Mouse (Mus musculus): ENCODE measurements at regions not wholly inside any gene's neighbourhood (a gene's known extent, or its start where the extent isn't known, plus 50 kb on each side); places are given as distances from the start of the nearest gene placed in this dataset.

DNA sequence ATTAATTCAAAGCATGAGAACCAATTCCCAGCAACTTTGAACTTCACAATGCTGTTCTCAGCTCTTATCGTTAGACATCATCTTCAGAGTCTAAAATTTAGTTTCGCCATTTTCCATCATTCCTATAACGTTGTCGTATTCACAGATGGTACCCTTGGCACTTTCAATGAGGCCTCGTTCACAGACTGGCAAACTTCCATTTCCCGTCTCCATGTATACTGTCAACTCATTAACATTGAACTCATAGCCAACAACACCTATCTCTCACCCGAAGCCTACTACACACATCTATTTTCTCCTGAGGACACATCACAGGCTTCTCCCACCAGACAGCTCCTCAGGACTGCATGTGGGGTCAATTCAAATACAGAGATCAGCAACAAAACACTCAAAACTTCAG is 62.7 kb upstream of the Sh3bp4 start:
- Histone ChIP-seq H3K27me3 (replicated peaks; ENCODE audit: control insufficient read depth, insufficient read depth, low read length) (no peaks in the 10 kb centered on the region), H3K4me3 (ENCODE audit: low read length) (no peak overlapping the region), H3K4me2 (ENCODE audit: low read length) (no peak overlapping the region), H3K9ac (ENCODE audit: low read depth, low read length) (no peak overlapping the region), H3K27ac (ENCODE audit: low read depth, low read length) (no peak overlapping the region), H3K36me3 (ENCODE audit: control insufficient read depth, insufficient read depth, low read length) (no peaks in the 10 kb centered on the region), H3K9me3 (ENCODE audit: control insufficient read depth, low read length) (no peaks in the 10 kb centered on the region), H3K4me1 (ENCODE audit: control insufficient read depth, insufficient read depth, low read depth, low read length) (no peaks in the 10 kb centered on the region)
- WGBS: 87% methylated on average over 7 of the region's 7 CpGs
- ATAC-seq: no peak

DNA sequence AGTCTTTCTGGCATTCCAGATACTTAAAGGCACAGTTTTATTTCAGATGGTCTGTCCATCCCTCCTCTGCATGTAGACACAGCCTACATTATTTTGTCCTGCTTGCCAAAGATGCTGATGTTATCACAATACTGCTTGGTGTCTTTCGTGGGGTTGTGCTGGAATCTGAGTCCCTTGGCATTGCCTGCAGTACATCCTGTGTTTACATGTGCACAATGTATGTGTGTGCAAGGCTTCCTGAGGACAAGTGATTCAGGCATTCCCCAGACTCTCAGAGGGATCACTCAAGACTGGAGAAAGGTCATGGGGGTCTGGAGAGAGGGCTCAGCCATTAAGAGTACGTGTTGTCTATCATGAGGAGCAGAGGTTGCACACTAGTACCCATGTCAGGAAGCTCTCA is 60.0 kb upstream of the Sh3bp4 start:
- no peaks in the 10 kb centered on the region for H3K36me3 ChIP-seq (ENCODE audit: control insufficient read depth, insufficient read depth, low read length)
- no peak overlapping the region for H3K9ac ChIP-seq (ENCODE audit: low read depth, low read length)
- H3K4me3 ChIP-seq (ENCODE audit: low read length): no peak overlapping the region
- no peaks in the 10 kb centered on the region for H3K4me1 ChIP-seq (ENCODE audit: control insufficient read depth, insufficient read depth, low read depth, low read length)
- ATAC-seq: no peak
- H3K9me3 ChIP-seq (ENCODE audit: control insufficient read depth, low read length): no peaks in the 10 kb centered on the region
- WGBS: 82% methylated on average over 2 of the region's 2 CpGs
- no peak overlapping the region for H3K27ac ChIP-seq (ENCODE audit: low read depth, low read length)
- no peak overlapping the region for H3K4me2 ChIP-seq (ENCODE audit: low read length)
- no peaks in the 10 kb centered on the region for H3K27me3 ChIP-seq (replicated peaks; ENCODE audit: control insufficient read depth, insufficient read depth, low read length)

DNA sequence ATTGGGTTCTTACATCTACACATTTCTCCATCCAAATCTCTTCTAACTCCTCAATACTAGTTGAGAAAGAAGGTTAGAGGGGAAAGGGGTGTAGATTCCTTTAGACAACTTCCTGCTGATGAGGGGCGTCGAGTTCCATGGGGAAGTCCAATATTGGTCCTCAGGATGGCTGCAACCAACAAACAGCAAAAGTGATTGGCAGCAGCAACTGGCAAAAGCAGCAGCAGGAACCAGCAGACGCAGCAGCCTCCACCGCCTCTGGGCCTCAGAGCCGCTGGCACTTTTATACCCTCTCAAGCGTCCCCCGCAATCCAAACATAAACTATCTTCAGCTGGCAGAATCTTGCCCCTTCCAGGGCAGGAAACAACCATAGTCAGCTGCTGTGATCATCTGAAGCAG is 58.8 kb upstream of the Sh3bp4 start:
- Histone ChIP-seq H3K27ac (ENCODE audit: low read depth, low read length) (no peak overlapping the region), H3K9ac (ENCODE audit: low read depth, low read length) (no peak overlapping the region), H3K4me1 (ENCODE audit: control insufficient read depth, insufficient read depth, low read depth, low read length) (no peaks in the 10 kb centered on the region), H3K27me3 (replicated peaks; ENCODE audit: control insufficient read depth, insufficient read depth, low read length) (no peaks in the 10 kb centered on the region), H3K4me3 (ENCODE audit: low read length) (no peak overlapping the region), H3K36me3 (ENCODE audit: control insufficient read depth, insufficient read depth, low read length) (no peaks in the 10 kb centered on the region), H3K4me2 (ENCODE audit: low read length) (no peak overlapping the region), H3K9me3 (ENCODE audit: control insufficient read depth, low read length) (no peaks in the 10 kb centered on the region)
- WGBS: 86% methylated on average over 7 of the region's 7 CpGs
- no peak for ATAC-seq

DNA sequence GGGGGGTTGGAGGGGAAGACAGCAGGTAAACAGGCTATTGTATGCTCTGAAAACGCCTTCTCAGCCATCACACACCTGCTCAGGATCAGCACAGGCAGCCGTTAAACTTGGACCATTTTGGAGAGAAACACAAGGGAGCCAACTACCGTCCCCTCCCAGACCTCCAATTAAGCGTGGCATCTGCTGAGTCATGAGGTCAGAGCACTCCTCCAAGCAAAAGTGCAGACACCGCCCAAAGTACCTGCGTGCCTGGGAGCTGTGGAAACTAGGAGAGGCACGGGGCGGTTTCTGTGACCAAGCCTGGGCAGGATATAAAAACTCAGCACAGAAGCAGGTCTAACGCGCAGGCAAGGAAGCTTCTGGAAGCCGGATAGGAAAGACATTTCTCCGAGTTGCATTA is 54.8 kb upstream of the Sh3bp4 start:
- Histone ChIP-seq H3K4me1 (ENCODE audit: control insufficient read depth, insufficient read depth, low read depth, low read length) (no peaks in the 10 kb centered on the region), H3K27me3 (replicated peaks; ENCODE audit: control insufficient read depth, insufficient read depth, low read length) (no peaks in the 10 kb centered on the region), H3K36me3 (ENCODE audit: control insufficient read depth, insufficient read depth, low read length) (no peaks in the 10 kb centered on the region), H3K27ac (ENCODE audit: low read depth, low read length) (no peak overlapping the region), H3K4me3 (ENCODE audit: low read length) (no peak overlapping the region), H3K9me3 (ENCODE audit: control insufficient read depth, low read length) (no peaks in the 10 kb centered on the region), H3K4me2 (ENCODE audit: low read length) (peak overlapping the region; percentile 12; the same call in 1 of the 2 replicates), H3K9ac (ENCODE audit: low read depth, low read length) (no peak overlapping the region)
- 46% methylated on average over 12 of the region's 12 CpGs for WGBS
- no peak for ATAC-seq

DNA sequence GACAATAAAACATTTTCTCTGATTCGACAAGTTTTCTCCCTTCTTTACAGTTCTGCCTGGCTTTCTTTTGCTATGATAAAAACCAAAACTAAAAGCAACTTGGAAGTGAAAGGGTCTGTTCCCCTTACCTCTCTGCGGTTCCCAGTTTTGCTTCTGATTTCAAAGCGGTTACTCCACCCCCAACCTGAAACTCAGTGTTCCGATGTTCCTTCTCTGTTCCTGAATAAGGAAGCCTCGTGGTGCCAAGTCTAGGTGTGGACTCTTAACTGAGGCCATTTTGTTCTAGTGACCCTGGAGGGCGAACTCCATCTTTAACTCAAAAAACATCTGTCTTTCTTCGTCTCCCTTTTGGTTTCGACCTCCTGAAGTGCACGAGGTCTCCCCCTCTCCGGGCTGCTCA is 54.4 kb upstream of the Sh3bp4 start:
- H3K9ac ChIP-seq (ENCODE audit: low read depth, low read length): no peak overlapping the region
- no peaks in the 10 kb centered on the region for H3K9me3 ChIP-seq (ENCODE audit: control insufficient read depth, low read length)
- ATAC-seq: no peak
- no peak overlapping the region for H3K27ac ChIP-seq (ENCODE audit: low read depth, low read length)
- H3K4me2 ChIP-seq (ENCODE audit: low read length): no peak overlapping the region
- H3K27me3 ChIP-seq (replicated peaks; ENCODE audit: control insufficient read depth, insufficient read depth, low read length): no peaks in the 10 kb centered on the region
- H3K4me3 ChIP-seq (ENCODE audit: low read length): no peak overlapping the region
- no peaks in the 10 kb centered on the region for H3K36me3 ChIP-seq (ENCODE audit: control insufficient read depth, insufficient read depth, low read length)
- H3K4me1 ChIP-seq (ENCODE audit: control insufficient read depth, insufficient read depth, low read depth, low read length): no peaks in the 10 kb centered on the region
- WGBS: 80% methylated on average over 10 of the region's 10 CpGs

DNA sequence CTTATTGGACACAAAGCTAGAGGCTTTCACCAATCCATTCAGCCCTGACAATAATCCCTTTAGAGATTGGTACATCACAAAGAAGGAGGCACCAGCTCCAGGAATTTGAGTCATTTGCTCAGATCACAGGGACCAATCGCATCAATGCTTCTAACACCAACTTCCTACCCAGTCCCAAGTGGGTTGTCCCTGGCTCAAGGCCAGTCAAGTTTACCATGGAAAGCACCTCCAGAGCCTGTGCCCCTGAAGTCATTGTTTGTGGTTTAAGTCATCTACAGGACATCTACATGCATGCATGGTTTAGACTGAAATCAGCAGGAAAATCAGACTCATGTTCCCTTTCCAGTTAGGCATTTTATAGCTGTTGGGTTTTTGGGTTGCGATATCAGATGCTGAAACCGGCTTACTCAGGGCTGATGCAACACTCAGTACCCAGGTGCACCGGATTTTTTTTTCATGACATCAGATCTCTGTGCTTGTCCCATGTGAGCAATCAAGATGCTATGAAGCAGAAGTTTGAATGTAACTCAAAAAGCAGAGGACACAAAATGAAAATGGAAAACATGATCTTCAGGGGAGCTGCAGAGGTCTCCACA is 50.3 kb upstream of the Sh3bp4 start:
- Histone ChIP-seq H3K36me3 (ENCODE audit: control insufficient read depth, insufficient read depth, low read length) (no peaks in the 10 kb centered on the region), H3K4me2 (ENCODE audit: low read length) (no peak overlapping the region), H3K4me1 (ENCODE audit: control insufficient read depth, insufficient read depth, low read depth, low read length) (peaks cover 3% of the 10 kb centered on the region), H3K4me3 (ENCODE audit: low read length) (no peak overlapping the region), H3K9ac (ENCODE audit: low read depth, low read length) (no peak overlapping the region), H3K27me3 (replicated peaks; ENCODE audit: control insufficient read depth, insufficient read depth, low read length) (no peaks in the 10 kb centered on the region), H3K9me3 (ENCODE audit: control insufficient read depth, low read length) (no peaks in the 10 kb centered on the region), H3K27ac (ENCODE audit: low read depth, low read length) (no peak overlapping the region)
- no peak for ATAC-seq
- WGBS: 96% methylated on average over 4 of the region's 4 CpGs

Measured in hindbrain, embryonic 16.5 days (tissue).